Comparison of ENCODE assay signal across 26 mouse cellular contexts in genomic region chr1:78501036-78501435, GRCm38 (mm10). TPM values are rescaled to one million over a fixed set of nuclear protein-coding genes. Genes with fewer than 3 reads are reported as not detected.
DNase-seq lines count a peak whose midpoint lies in the region; ATAC-seq and TF ChIP-seq lines count a peak whose summit lies in the region.
"Had no signal": no experiment of that assay in that cellular context is flagged by ENCODE, and none has a peak within 500 bp of the region (broad histone marks: within the 10 kb centered on the region; RNA-seq: fewer than 3 reads in every experiment).

No protein-coding gene starts in this region.

- no peak overlapping the region for H3K4me2 ChIP-seq in intestine, embryonic 14.5 days (ENCODE audit: low read length)
- no peak overlapping the region for H3K4me2 ChIP-seq in intestine, embryonic 15.5 days (replicated peaks)
- H3K4me2 ChIP-seq in kidney, embryonic 14.5 days (replicated peaks; ENCODE audit: low read depth, low read length), result no peak overlapping the region
- H3K4me2 ChIP-seq: forebrain, embryonic 13.5 days; heart, embryonic 13.5 days; hindbrain, embryonic 14.5 days had no signal

- H3K4me3 ChIP-seq in intestine, embryonic 14.5 days (ENCODE audit: low read depth, low read length), result no peak overlapping the region
- H3K4me3 ChIP-seq in intestine, embryonic 15.5 days (replicated peaks), result no peak overlapping the region
- peak overlapping the region; percentile 31; the same call in 1 of the 2 replicates for H3K4me3 ChIP-seq in kidney, adult 2 months (ENCODE audit: insufficient read depth, low read depth, low read length)
- no peak overlapping the region for H3K4me3 ChIP-seq in kidney, embryonic 14.5 days (ENCODE audit: low read length)
- H3K4me3 ChIP-seq: forebrain, embryonic 10.5 days; forebrain, embryonic 13.5 days; heart, adult 2 months; heart, embryonic 10.5 days; heart, embryonic 13.5 days had no signal

- WGBS in intestine, embryonic 14.5 days, result 91% methylated on average over 16 of the region's 16 CpGs
- 92% methylated on average over 16 of the region's 16 CpGs for WGBS in intestine, embryonic 15.5 days
- 82% methylated on average over 16 of the region's 16 CpGs for WGBS in kidney, adult 2 months
- WGBS in kidney, embryonic 14.5 days, result 93% methylated on average over 16 of the region's 16 CpGs

- TF ChIP-seq CTCF in kidney, adult 2 months (conservative IDR thresholded peaks at IDR 0.05; ENCODE audit: insufficient read depth, insufficient read length, low read depth, low read length), result no peak

- H3K9ac ChIP-seq in intestine, embryonic 14.5 days (ENCODE audit: low read length), result no peak overlapping the region
- H3K9ac ChIP-seq in intestine, embryonic 15.5 days, result no peak overlapping the region
- no peak overlapping the region for H3K9ac ChIP-seq in kidney, embryonic 14.5 days (ENCODE audit: low read depth, low read length)
- H3K9ac ChIP-seq: forebrain, embryonic 13.5 days; heart, embryonic 13.5 days; hindbrain, embryonic 14.5 days had no signal

- no peaks in the 10 kb centered on the region for H3K9me3 ChIP-seq in intestine, embryonic 14.5 days (ENCODE audit: control insufficient read depth, low read length)
- H3K9me3 ChIP-seq in intestine, embryonic 15.5 days, result no peaks in the 10 kb centered on the region
- H3K9me3 ChIP-seq in kidney, embryonic 14.5 days (ENCODE audit: control insufficient read depth, low read length), result no peaks in the 10 kb centered on the region
- H3K9me3 ChIP-seq: forebrain, embryonic 10.5 days; forebrain, embryonic 13.5 days; heart, embryonic 10.5 days; heart, embryonic 13.5 days had no signal

- peak; percentile 45 for DNase-seq in intestine, embryonic 14.5 days (ENCODE audit: low spot score)
- DNase-seq in kidney, adult 2 months, result peak; percentile 73
- DNase-seq in kidney, postnatal 36 days, result peak; percentile 36 to 49
- no peak for DNase-seq in kidney, postnatal 14 days
- DNase-seq: adrenal gland, adult 8-10 months; adrenal gland, postnatal 25 days; cerebellum, adult 11-12 months; cerebellum, adult 8-10 months; cerebellum, postnatal 10 days; cerebellum, postnatal 36 days; gastrocnemius, postnatal 10 days; gastrocnemius, postnatal 36 days; heart, adult 2 months; heart, postnatal 14 days; heart, postnatal 4 days had no signal

- no peaks in the 10 kb centered on the region for H3K4me1 ChIP-seq in intestine, embryonic 14.5 days (replicated peaks; ENCODE audit: control insufficient read depth, insufficient read depth, low read length)
- H3K4me1 ChIP-seq in intestine, embryonic 15.5 days (replicated peaks), result no peaks in the 10 kb centered on the region
- H3K4me1 ChIP-seq in kidney, adult 2 months (ENCODE audit: control insufficient read depth, insufficient read depth, low read length), result no peaks in the 10 kb centered on the region
- no peaks in the 10 kb centered on the region for H3K4me1 ChIP-seq in kidney, embryonic 14.5 days (ENCODE audit: control insufficient read depth, insufficient read depth, low read length)
- H3K4me1 ChIP-seq: forebrain, embryonic 10.5 days; forebrain, embryonic 13.5 days; heart, embryonic 10.5 days; heart, embryonic 13.5 days had no signal

- no peaks in the 10 kb centered on the region for H3K36me3 ChIP-seq in intestine, embryonic 14.5 days (ENCODE audit: control insufficient read depth, insufficient read depth, low read length)
- H3K36me3 ChIP-seq in intestine, embryonic 15.5 days, result no peaks in the 10 kb centered on the region
- no peaks in the 10 kb centered on the region for H3K36me3 ChIP-seq in kidney, adult 2 months (ENCODE audit: control insufficient read depth, insufficient read depth, low read length)
- no peaks in the 10 kb centered on the region for H3K36me3 ChIP-seq in kidney, embryonic 14.5 days (ENCODE audit: control insufficient read depth, insufficient read depth, low read length)
- H3K36me3 ChIP-seq: forebrain, embryonic 10.5 days; heart, embryonic 10.5 days; heart, embryonic 13.5 days had no signal

- no peaks in the 10 kb centered on the region for H3K27me3 ChIP-seq in intestine, embryonic 14.5 days (replicated peaks; ENCODE audit: control insufficient read depth, insufficient read depth, low read length)
- no peaks in the 10 kb centered on the region for H3K27me3 ChIP-seq in intestine, embryonic 15.5 days (replicated peaks)
- H3K27me3 ChIP-seq in kidney, adult 2 months (replicated peaks; ENCODE audit: control insufficient read depth, insufficient read depth, low read length), result no peaks in the 10 kb centered on the region
- no peaks in the 10 kb centered on the region for H3K27me3 ChIP-seq in kidney, embryonic 14.5 days (ENCODE audit: control insufficient read depth, insufficient read depth, low read length)
- H3K27me3 ChIP-seq: forebrain, embryonic 13.5 days; heart, embryonic 13.5 days had no signal

- no peak for ATAC-seq in intestine, embryonic 14.5 days (replicated peaks; ENCODE audit: low FRiP score, low TSS enrichment, low read depth)
- no peak for ATAC-seq in intestine, embryonic 15.5 days
- ATAC-seq in kidney, embryonic 14.5 days (ENCODE audit: low FRiP score, low TSS enrichment), result no peak
- ATAC-seq: activated CD4-positive, CD25-positive, alpha-beta regulatory T cell, adult 4 months; forebrain, embryonic 13.5 days; forebrain, embryonic 16.5 days had no signal

- no peak overlapping the region for H3K27ac ChIP-seq in intestine, embryonic 14.5 days (ENCODE audit: low read depth)
- no peak overlapping the region for H3K27ac ChIP-seq in intestine, embryonic 15.5 days
- peak overlapping the region; percentile 95; the same call in 1 of the 2 replicates for H3K27ac ChIP-seq in kidney, adult 2 months (ENCODE audit: insufficient read depth, low read depth, low read length)
- H3K27ac ChIP-seq in kidney, embryonic 14.5 days (ENCODE audit: low read depth, low read length), result no peak overlapping the region
- H3K27ac ChIP-seq: forebrain, embryonic 10.5 days; forebrain, embryonic 13.5 days; heart, adult 2 months; heart, embryonic 10.5 days; heart, embryonic 13.5 days; hindbrain, embryonic 14.5 days had no signal

- no peak for TF ChIP-seq POLR2A in kidney, adult 2 months (IDR thresholded peaks at IDR 0.05; ENCODE audit: low read depth, low read length)

RNA-seq across cellular contexts. Expression of gene Mogat1, which starts 9.8 kb away (rescaled TPM):
- 0.16 TPM in 1 of 2 replicates, not detected in the other for polyA plus RNA-seq in intestine, embryonic 14.5 days (2014; fragmentation: Nextera tagmentation; extraction: Ambion mirVana)
- not detected in 2 replicates for polyA plus RNA-seq in intestine, embryonic 15.5 days (2015; fragmentation: Nextera tagmentation; extraction: Ambion mirVana)
- 109 and 120 TPM in 2 replicates for polyA plus RNA-seq in kidney, adult 2 months (2012; rRNA removed)
- polyA plus RNA-seq in kidney, embryonic 14.5 days (2014; fragmentation: Nextera tagmentation; extraction: Ambion mirVana), result 0.60 TPM in 1 of 2 replicates, not detected in the other
- polyA plus RNA-seq: activated CD4-positive, CD25-positive, alpha-beta regulatory T cell, adult 4 months; cortical plate, adult 2 months; heart, embryonic 10.5 days; heart, embryonic 13.5 days had no signal

RNA-seq across cellular contexts. Expression of gene BC035947, which starts 10.9 kb away (rescaled TPM):
- 0.16 TPM in 1 of 2 replicates, not detected in the other for polyA plus RNA-seq in intestine, embryonic 14.5 days (2014; fragmentation: Nextera tagmentation; extraction: Ambion mirVana)
- 0.45 and 0.56 TPM in 2 replicates for polyA plus RNA-seq in intestine, embryonic 15.5 days (2015; fragmentation: Nextera tagmentation; extraction: Ambion mirVana)
- polyA plus RNA-seq in kidney, adult 2 months (2012; rRNA removed), result 14.6 and 14.9 TPM in 2 replicates
- 0.20 and 0.24 TPM in 2 replicates for polyA plus RNA-seq in kidney, embryonic 14.5 days (2014; fragmentation: Nextera tagmentation; extraction: Ambion mirVana)
- polyA plus RNA-seq: activated CD4-positive, CD25-positive, alpha-beta regulatory T cell, adult 4 months; heart, embryonic 16.5 days had no signal

RNA-seq across cellular contexts. Expression of gene Farsb, which starts 12.3 kb away (rescaled TPM):
- polyA plus RNA-seq in intestine, embryonic 14.5 days (2014; fragmentation: Nextera tagmentation; extraction: Ambion mirVana), result 167 and 177 TPM in 2 replicates
- 169 and 187 TPM in 2 replicates for polyA plus RNA-seq in intestine, embryonic 15.5 days (2015; fragmentation: Nextera tagmentation; extraction: Ambion mirVana)
- polyA plus RNA-seq in kidney, adult 2 months (2012; rRNA removed), result 19.8 and 23.1 TPM in 2 replicates
- polyA plus RNA-seq in kidney, embryonic 14.5 days (2014; fragmentation: Nextera tagmentation; extraction: Ambion mirVana), result 135 and 148 TPM in 2 replicates

Comparison
In these comparisons a context has a peak if more than half of its experiments do, and no peak if none do; other contexts are left out.
1. RNA of gene Mogat1, which starts 9.8 kb away (polyA plus RNA-seq): 109 to 120 TPM in kidney, adult 2 months; 0.60 TPM in kidney, embryonic 14.5 days, 0.16 TPM in intestine, embryonic 14.5 days and not detected in intestine, embryonic 15.5 days; every median in the first group is over 10 times any median in the second.
2. RNA of gene BC035947, which starts 10.9 kb away (polyA plus RNA-seq): 14.6 to 14.9 TPM in kidney, adult 2 months; 0.45 to 0.56 TPM in intestine, embryonic 15.5 days, 0.20 to 0.24 TPM in kidney, embryonic 14.5 days and 0.16 TPM in intestine, embryonic 14.5 days; every median in the first group is over 10 times any median in the second.